Mouse (Mus musculus): ENCODE data around the gene Ube2d1. TPM values are rescaled to one million over a fixed set of nuclear protein-coding genes. Genes with fewer than 3 reads are reported as not detected.

Ube2d1 gene
- total and polyA plus RNA-seq, 3 experiments = 2.9 to 16.5 TPM; not detected in 1

DNA sequence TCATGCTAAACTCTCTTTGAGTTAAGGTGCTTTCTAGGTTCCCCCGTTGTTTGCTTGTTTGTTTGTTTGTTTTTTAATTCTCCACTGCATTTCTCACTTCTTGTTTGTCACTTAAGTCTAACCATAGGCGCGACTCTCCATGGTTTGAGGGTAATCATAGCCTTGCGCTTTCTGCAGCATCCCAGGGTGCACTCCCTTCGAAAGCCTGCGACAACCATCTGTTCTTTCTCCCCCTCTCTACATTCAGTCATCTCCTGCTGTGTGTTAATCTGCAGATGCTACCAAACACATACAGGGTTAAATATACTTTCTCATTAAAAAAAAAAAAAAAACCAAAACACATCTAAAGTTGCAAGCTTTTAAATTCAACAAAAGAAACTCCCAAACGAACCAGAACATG is 31.4 kb upstream of the Ube2d1 start:
- TF ChIP-seq GATA1 (IDR thresholded peaks at IDR 0.05; ENCODE audit: low read depth, low read length) (no peak), RCOR1 (IDR thresholded peaks at IDR 0.05; ENCODE audit: low read depth, low read length) (no peak), TCF12 (IDR thresholded peaks at IDR 0.05; ENCODE audit: low read depth, low read length) (no peak), CTCF (IDR thresholded peaks at IDR 0.05 in 2 of 3, conservative IDR thresholded peaks at IDR 0.05 in 1 of 3; ENCODE audit: control insufficient read depth in 1 of 3, insufficient read depth in 1 of 3, low read depth in 2 of 3, low read length in 3 of 3, poor library complexity in 1 of 3, severe bottlenecking in 1 of 3) (no peak), CHD1 (IDR thresholded peaks at IDR 0.05; ENCODE audit: low read depth, low read length) (no peak), MEF2A (IDR thresholded peaks at IDR 0.05; ENCODE audit: extremely low read depth, insufficient replicate concordance, low read depth, low read length, poor library complexity, severe bottlenecking) (no peak), TBP (IDR thresholded peaks at IDR 0.05; ENCODE audit: low read depth, low read length) (no peak), MYC (IDR thresholded peaks at IDR 0.05; ENCODE audit: low read depth, low read length) (no peak), UBTF (IDR thresholded peaks at IDR 0.05; ENCODE audit: borderline replicate concordance, insufficient read depth, low read depth, low read length) (no peak), POLR2A (IDR thresholded peaks at IDR 0.05; ENCODE audit: control insufficient read depth in 1 of 2, insufficient read depth in 1 of 2, low read depth in 1 of 2, low read length in 2 of 2, poor library complexity in 1 of 2) (no peak), NELFE (IDR thresholded peaks at IDR 0.05; ENCODE audit: low read depth, low read length) (no peak), USF2 (IDR thresholded peaks at IDR 0.05; ENCODE audit: borderline replicate concordance in 1 of 2, insufficient read depth in 1 of 2, low read depth in 1 of 2, low read length in 2 of 2) (no peak), HCFC1 (IDR thresholded peaks at IDR 0.05; ENCODE audit: low read depth, low read length) (no peak), MAZ (IDR thresholded peaks at IDR 0.05; ENCODE audit: low read depth, low read length) (no peak), ETS1 (IDR thresholded peaks at IDR 0.05; ENCODE audit: low read depth, low read length) (no peak), E2F4 (IDR thresholded peaks at IDR 0.05; ENCODE audit: borderline replicate concordance, low read depth, low read length) (no peak), RAD21 (IDR thresholded peaks at IDR 0.05; ENCODE audit: low read depth, low read length) (no peak)
- Histone ChIP-seq H3K4me3 (ENCODE audit: control insufficient read depth in 1 of 2, insufficient read depth in 1 of 2, low read depth in 2 of 2, low read length in 2 of 2) (no peak overlapping the region), H3K9ac (ENCODE audit: control insufficient read depth, low read depth, low read length, poor library complexity, severe bottlenecking) (no peak overlapping the region), H3K27ac (ENCODE audit: control insufficient read depth, low read depth, low read length) (no peak overlapping the region), H3K79me2 (ENCODE audit: control insufficient read depth, insufficient read depth, low read length, poor library complexity) (no peaks in the 10 kb centered on the region), H3K27me3 (ENCODE audit: control insufficient read depth in 1 of 2, insufficient read depth in 2 of 2, low read length in 2 of 2) (peaks cover 2 to 3% of the 10 kb centered on the region in 2 experiments; a peak in 2 of 4 replicates), H3K36me3 (ENCODE audit: control insufficient read depth in 1 of 2, insufficient read depth in 2 of 2, low read length in 2 of 2) (no peaks in the 10 kb centered on the region), H3K4me1 (ENCODE audit: control insufficient read depth in 1 of 2, insufficient read depth in 2 of 2, low read length in 2 of 2) (no peaks in the 10 kb centered on the region), H3K9me3 (replicated peaks; ENCODE audit: insufficient read depth, low read length) (no peaks in the 10 kb centered on the region)
- DNase-seq (ENCODE audit: low read depth, low spot score) = no peak

DNA sequence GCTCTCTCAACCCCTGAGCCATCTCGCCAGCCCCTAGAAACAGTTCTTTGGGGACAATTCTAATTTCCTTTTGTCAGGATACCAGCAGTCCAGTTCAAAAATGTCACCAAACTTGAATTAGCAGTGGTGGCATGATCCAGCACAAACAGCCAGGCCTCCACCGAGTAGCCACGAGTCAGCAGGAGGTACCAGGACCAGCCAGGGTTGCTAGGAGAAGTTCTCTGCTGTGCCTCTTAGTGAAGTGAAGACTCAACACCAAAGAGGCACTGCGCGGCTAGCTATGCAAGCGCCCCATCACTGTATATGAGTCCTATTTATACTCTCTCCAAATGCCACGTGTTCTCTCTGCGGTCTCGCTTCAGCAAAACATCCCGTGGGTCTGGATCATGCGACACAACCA is 31.0 kb upstream of the Ube2d1 start:
- H3K27me3 ChIP-seq (ENCODE audit: control insufficient read depth in 1 of 2, insufficient read depth in 2 of 2, low read length in 2 of 2) = peaks cover 2 to 3% of the 10 kb centered on the region in 2 experiments; a peak in 2 of 4 replicates
- no peak overlapping the region for H3K27ac ChIP-seq (ENCODE audit: control insufficient read depth, low read depth, low read length)
- no peaks in the 10 kb centered on the region for H3K4me1 ChIP-seq (ENCODE audit: control insufficient read depth in 1 of 2, insufficient read depth in 2 of 2, low read length in 2 of 2)
- H3K9ac ChIP-seq (ENCODE audit: control insufficient read depth, low read depth, low read length, poor library complexity, severe bottlenecking) = no peak overlapping the region
- H3K9me3 ChIP-seq (replicated peaks; ENCODE audit: insufficient read depth, low read length) = no peaks in the 10 kb centered on the region
- no peak overlapping the region for H3K4me3 ChIP-seq (ENCODE audit: control insufficient read depth in 1 of 2, insufficient read depth in 1 of 2, low read depth in 2 of 2, low read length in 2 of 2)
- DNase-seq (ENCODE audit: low read depth, low spot score) = no peak
- no peaks in the 10 kb centered on the region for H3K36me3 ChIP-seq (ENCODE audit: control insufficient read depth in 1 of 2, insufficient read depth in 2 of 2, low read length in 2 of 2)
- H3K79me2 ChIP-seq (ENCODE audit: control insufficient read depth, insufficient read depth, low read length, poor library complexity) = no peaks in the 10 kb centered on the region
- TF ChIP-seq CHD2 (IDR thresholded peaks at IDR 0.05; ENCODE audit: low read length) = no peak
- TF ChIP-seq ZNF384 (IDR thresholded peaks at IDR 0.05; ENCODE audit: low read depth, low read length) = no peak
- TF ChIP-seq NRF1 (IDR thresholded peaks at IDR 0.05; ENCODE audit: insufficient read depth, low read depth, low read length, poor library complexity, severe bottlenecking) = no peak
- no peak for TF ChIP-seq TBP (IDR thresholded peaks at IDR 0.05; ENCODE audit: low read depth, low read length)
- no peak for TF ChIP-seq TAL1 (IDR thresholded peaks at IDR 0.05; ENCODE audit: low read length)
- TF ChIP-seq SIN3A (IDR thresholded peaks at IDR 0.05; ENCODE audit: low read length) = no peak
- TF ChIP-seq E2F4 (IDR thresholded peaks at IDR 0.05; ENCODE audit: borderline replicate concordance, low read depth, low read length) = no peak
- TF ChIP-seq POLR2A (IDR thresholded peaks at IDR 0.05; ENCODE audit: control insufficient read depth in 1 of 2, insufficient read depth in 1 of 2, low read depth in 1 of 2, low read length in 2 of 2, poor library complexity in 1 of 2) = no peak
- no peak for TF ChIP-seq BHLHE40 (IDR thresholded peaks at IDR 0.05; ENCODE audit: borderline replicate concordance, low read depth, low read length)
- TF ChIP-seq EP300 (IDR thresholded peaks at IDR 0.05; ENCODE audit: low read depth in 1 of 2, low read length in 2 of 2) = no peak
- no peak for TF ChIP-seq MEF2A (IDR thresholded peaks at IDR 0.05; ENCODE audit: extremely low read depth, insufficient replicate concordance, low read depth, low read length, poor library complexity, severe bottlenecking)
- TF ChIP-seq MAZ (IDR thresholded peaks at IDR 0.05; ENCODE audit: low read depth, low read length) = no peak
- TF ChIP-seq GATA1 (IDR thresholded peaks at IDR 0.05; ENCODE audit: low read depth, low read length) = no peak
- no peak for TF ChIP-seq RAD21 (IDR thresholded peaks at IDR 0.05; ENCODE audit: low read depth, low read length)
- no peak for TF ChIP-seq CTCF (IDR thresholded peaks at IDR 0.05 in 2 of 3, conservative IDR thresholded peaks at IDR 0.05 in 1 of 3; ENCODE audit: control insufficient read depth in 1 of 3, insufficient read depth in 1 of 3, low read depth in 2 of 3, low read length in 3 of 3, poor library complexity in 1 of 3, severe bottlenecking in 1 of 3)
- no peak for TF ChIP-seq USF2 (IDR thresholded peaks at IDR 0.05; ENCODE audit: borderline replicate concordance in 1 of 2, insufficient read depth in 1 of 2, low read depth in 1 of 2, low read length in 2 of 2)
- TF ChIP-seq MAX (IDR thresholded peaks at IDR 0.05; ENCODE audit: low read length) = no peak
- TF ChIP-seq RCOR1 (IDR thresholded peaks at IDR 0.05; ENCODE audit: low read depth, low read length) = no peak
- TF ChIP-seq NELFE (IDR thresholded peaks at IDR 0.05; ENCODE audit: low read depth, low read length) = no peak
- TF ChIP-seq POLR2AphosphoS5 (IDR thresholded peaks at IDR 0.05; ENCODE audit: borderline replicate concordance, low read depth, low read length) = no peak

Data from MEL (cell line).